Mouse (Mus musculus): Measurements from ENCODE around the gene Cxcl15. TPM values are rescaled to one million over a fixed set of nuclear protein-coding genes. Genes with fewer than 3 reads are reported as not detected.
"Not testable (repeated sequence)": the region's sequence is repeated elsewhere in the genome, so short reads cannot be mapped to it uniquely, and the experiment has no call there.

Cxcl15 gene
- polyA plus RNA-seq, 1 experiment from 2014 or later: not detected

- WGBS: 18% methylated on average over 24 of the region's 26 CpGs
- H3K27ac ChIP-seq (ENCODE audit: low read depth, low read length): no peak within 1 kb of the TSS
- peak; percentile 93 for ATAC-seq
- H3K9me3 ChIP-seq (ENCODE audit: control insufficient read depth, low read length): no peaks in the 10 kb centered on the region
- H3K4me1 ChIP-seq (ENCODE audit: control insufficient read depth, insufficient read depth, low read depth, low read length): peaks cover 4% of the 10 kb centered on the region
- peak within 1 kb of the TSS; percentile 69 for H3K4me2 ChIP-seq (ENCODE audit: low read length)
- H3K36me3 ChIP-seq (ENCODE audit: control insufficient read depth, insufficient read depth, low read length): no peaks in the 10 kb centered on the region
- peak within 1 kb of the TSS; percentile 39 for H3K4me3 ChIP-seq (ENCODE audit: low read length)
- H3K9ac ChIP-seq (ENCODE audit: low read depth, low read length): peak within 1 kb of the TSS; percentile 55
- no peaks in the 10 kb centered on the region for H3K27me3 ChIP-seq (replicated peaks; ENCODE audit: control insufficient read depth, insufficient read depth, low read length)
These were observed 8.4 kb upstream of the Cxcl15 start, which contains the start of gene Cxcl3 for GRCm38 (mm10) chr5:90785659-90786588. Gene Cxcl3 (plus strand): TSS chr5:90786103.

GRCm38 (mm10) chr5:90788114-90788513 lies 6.2 kb upstream of the Cxcl15 start:
- peaks cover 4% of the 10 kb centered on the region for H3K4me1 ChIP-seq (ENCODE audit: control insufficient read depth, insufficient read depth, low read depth, low read length)
- H3K4me3 ChIP-seq (ENCODE audit: low read length): no peak overlapping the region
- H3K9ac ChIP-seq (ENCODE audit: low read depth, low read length): no peak overlapping the region
- H3K27ac ChIP-seq (ENCODE audit: low read depth, low read length): no peak overlapping the region
- 77% methylated on average over 4 of the region's 4 CpGs for WGBS
- no peaks in the 10 kb centered on the region for H3K27me3 ChIP-seq (replicated peaks; ENCODE audit: control insufficient read depth, insufficient read depth, low read length)
- H3K4me2 ChIP-seq (ENCODE audit: low read length): no peak overlapping the region
- H3K9me3 ChIP-seq (ENCODE audit: control insufficient read depth, low read length): no peaks in the 10 kb centered on the region
- no peak for ATAC-seq
- H3K36me3 ChIP-seq (ENCODE audit: control insufficient read depth, insufficient read depth, low read length): no peaks in the 10 kb centered on the region

- no peak overlapping the region for H3K27ac ChIP-seq (ENCODE audit: low read depth, low read length)
- no peak overlapping the region for H3K9ac ChIP-seq (ENCODE audit: low read depth, low read length)
- H3K36me3 ChIP-seq (ENCODE audit: control insufficient read depth, insufficient read depth, low read length): no peaks in the 10 kb centered on the region
- H3K9me3 ChIP-seq (ENCODE audit: control insufficient read depth, low read length): no peaks in the 10 kb centered on the region
- H3K4me1 ChIP-seq (ENCODE audit: control insufficient read depth, insufficient read depth, low read depth, low read length): peaks cover 4% of the 10 kb centered on the region
- H3K4me3 ChIP-seq (ENCODE audit: low read length): no peak overlapping the region
- no peaks in the 10 kb centered on the region for H3K27me3 ChIP-seq (replicated peaks; ENCODE audit: control insufficient read depth, insufficient read depth, low read length)
- no peak overlapping the region for H3K4me2 ChIP-seq (ENCODE audit: low read length)
- no peak for ATAC-seq
- WGBS: 88% methylated on average over 11 of the region's 11 CpGs
These were observed 4.8 kb upstream of the Cxcl15 start for GRCm38 (mm10) chr5:90789306-90790073.

- peaks cover 4% of the 10 kb centered on the region for H3K4me1 ChIP-seq (ENCODE audit: control insufficient read depth, insufficient read depth, low read depth, low read length)
- no peak for ATAC-seq
These were observed 4.2 kb upstream of the Cxcl15 start for GRCm38 (mm10) chr5:90790074-90790502.

GRCm38 (mm10) chr5:90795392-90795791 lies 1.1 kb downstream of the Cxcl15 start:
- WGBS: 92% methylated on average over 2 of the region's 2 CpGs
- H3K27me3 ChIP-seq (replicated peaks; ENCODE audit: control insufficient read depth, insufficient read depth, low read length); H3K36me3 ChIP-seq (ENCODE audit: control insufficient read depth, insufficient read depth, low read length); ATAC-seq; H3K4me3 ChIP-seq (ENCODE audit: low read length); H3K9me3 ChIP-seq (ENCODE audit: control insufficient read depth, low read length); H3K27ac ChIP-seq (ENCODE audit: low read depth, low read length); H3K4me2 ChIP-seq (ENCODE audit: low read length); H3K4me1 ChIP-seq (ENCODE audit: control insufficient read depth, insufficient read depth, low read depth, low read length); H3K9ac ChIP-seq (ENCODE audit: low read depth, low read length): not testable (repeated sequence)

More at GRCm38 (mm10) chr5:90790074-90790502, 4.2 kb upstream of the Cxcl15 start:
- no peak overlapping the region for H3K27ac ChIP-seq (ENCODE audit: low read depth, low read length)
- H3K27me3 ChIP-seq (replicated peaks; ENCODE audit: control insufficient read depth, insufficient read depth, low read length): no peaks in the 10 kb centered on the region
- 79% methylated on average over 8 of the region's 8 CpGs for WGBS
- no peaks in the 10 kb centered on the region for H3K9me3 ChIP-seq (ENCODE audit: control insufficient read depth, low read length)
- no peak overlapping the region for H3K4me3 ChIP-seq (ENCODE audit: low read length)
- no peak overlapping the region for H3K9ac ChIP-seq (ENCODE audit: low read depth, low read length)
- no peak overlapping the region for H3K4me2 ChIP-seq (ENCODE audit: low read length)
- H3K36me3 ChIP-seq (ENCODE audit: control insufficient read depth, insufficient read depth, low read length): no peaks in the 10 kb centered on the region

GRCm38 (mm10) chr5:90804574-90804973 lies 10.2 kb downstream of the Cxcl15 start:
- ATAC-seq: no peak
- Histone ChIP-seq H3K9ac (ENCODE audit: low read depth, low read length) (no peak overlapping the region), H3K4me1 (ENCODE audit: control insufficient read depth, insufficient read depth, low read depth, low read length) (no peaks in the 10 kb centered on the region), H3K27me3 (replicated peaks; ENCODE audit: control insufficient read depth, insufficient read depth, low read length) (no peaks in the 10 kb centered on the region), H3K27ac (ENCODE audit: low read depth, low read length) (no peak overlapping the region), H3K9me3 (ENCODE audit: control insufficient read depth, low read length) (no peaks in the 10 kb centered on the region), H3K4me2 (ENCODE audit: low read length) (no peak overlapping the region), H3K36me3 (ENCODE audit: control insufficient read depth, insufficient read depth, low read length) (no peaks in the 10 kb centered on the region), H3K4me3 (ENCODE audit: low read length) (no peak overlapping the region)

- Histone ChIP-seq H3K27me3 (replicated peaks; ENCODE audit: control insufficient read depth, insufficient read depth, low read length) (no peaks in the 10 kb centered on the region), H3K4me1 (ENCODE audit: control insufficient read depth, insufficient read depth, low read depth, low read length) (no peaks in the 10 kb centered on the region)
These were observed 11.7 kb downstream of the Cxcl15 start for GRCm38 (mm10) chr5:90806050-90806449.

GRCm38 (mm10) chr5:90807176-90807950 lies 13.0 kb downstream of the Cxcl15 start:
- Histone ChIP-seq H3K36me3 (ENCODE audit: control insufficient read depth, insufficient read depth, low read length) (no peaks in the 10 kb centered on the region), H3K9ac (ENCODE audit: low read depth, low read length) (no peak overlapping the region), H3K9me3 (ENCODE audit: control insufficient read depth, low read length) (no peaks in the 10 kb centered on the region), H3K4me3 (ENCODE audit: low read length) (no peak overlapping the region), H3K4me1 (ENCODE audit: control insufficient read depth, insufficient read depth, low read depth, low read length) (no peaks in the 10 kb centered on the region), H3K27ac (ENCODE audit: low read depth, low read length) (no peak overlapping the region), H3K27me3 (replicated peaks; ENCODE audit: control insufficient read depth, insufficient read depth, low read length) (no peaks in the 10 kb centered on the region), H3K4me2 (ENCODE audit: low read length) (no peak overlapping the region)
- no peak for ATAC-seq
- 89% methylated on average over 3 of the region's 3 CpGs for WGBS

More at GRCm38 (mm10) chr5:90806050-90806449, 11.7 kb downstream of the Cxcl15 start:
- Histone ChIP-seq H3K4me3 (ENCODE audit: low read length) (no peak overlapping the region), H3K4me2 (ENCODE audit: low read length) (no peak overlapping the region), H3K9me3 (ENCODE audit: control insufficient read depth, low read length) (no peaks in the 10 kb centered on the region), H3K36me3 (ENCODE audit: control insufficient read depth, insufficient read depth, low read length) (no peaks in the 10 kb centered on the region), H3K9ac (ENCODE audit: low read depth, low read length) (no peak overlapping the region), H3K27ac (ENCODE audit: low read depth, low read length) (no peak overlapping the region)
- ATAC-seq: no peak
